Comparison of ENCODE assay signal across 8 mouse cellular contexts in genomic region chr11:60027272-60027671, GRCm38 (mm10). TPM values are rescaled to one million over a fixed set of nuclear protein-coding genes. Genes with fewer than 3 reads are reported as not detected.
A peak's percentile ranks its signal among the peaks of the same experiment; 100 is the strongest.
DNase-seq lines count a peak whose midpoint lies in the region; ATAC-seq and TF ChIP-seq lines count a peak whose summit lies in the region.

No protein-coding gene starts in this region.

- H3K4me3 ChIP-seq in heart, embryonic 11.5 days (ENCODE audit: low read depth, low read length): no peak overlapping the region
- no peak overlapping the region for H3K4me3 ChIP-seq in left cerebral cortex, adult 2 months
- no peak overlapping the region for H3K4me3 ChIP-seq in midbrain, embryonic 14.5 days (replicated peaks; ENCODE audit: low read depth, low read length)

- WGBS in heart, embryonic 11.5 days (ENCODE audit: insufficient replicate concordance): 2% methylated on average over 2 of the region's 2 CpGs
- 4% methylated on average over 2 of the region's 2 CpGs for WGBS in midbrain, embryonic 14.5 days

- H3K27ac ChIP-seq in heart, embryonic 11.5 days (ENCODE audit: low read depth, low read length): no peak overlapping the region
- no peak overlapping the region for H3K27ac ChIP-seq in left cerebral cortex, adult 2 months
- H3K27ac ChIP-seq in midbrain, embryonic 14.5 days (replicated peaks; ENCODE audit: low read depth, low read length): no peak overlapping the region

- DNase-seq in heart, adult 11 months: peak; percentile 92
- peak; percentile 71 for DNase-seq in c-Kit-positive CD71-positive TER-119-positive erythroid progenitor cells, embryonic 14.5 days (ENCODE audit: low spot score)
- DNase-seq in frontal cortex, postnatal 25 days (ENCODE audit: low spot score in 2 of 2): peak; percentile 49 to 72
- DNase-seq in induced T-regulatory cell, adult 2 months (ENCODE audit: low read depth): peak; percentile 91
- DNase-seq in left cerebral cortex, adult 2 months (ENCODE audit: extremely low spot score in 1 of 2, low spot score in 2 of 2): peak; percentile 69 to 84
- DNase-seq in midbrain, embryonic 14.5 days: peak; percentile 84
- DNase-seq in spleen, postnatal 10 days (ENCODE audit: low spot score in 2 of 2): peak; percentile 66 to 87

- H3K9ac ChIP-seq in heart, embryonic 11.5 days (ENCODE audit: low read depth, low read length): no peak overlapping the region
- no peak overlapping the region for H3K9ac ChIP-seq in midbrain, embryonic 14.5 days (replicated peaks; ENCODE audit: low read length)

- peaks cover 23% of the 10 kb centered on the region for H3K4me1 ChIP-seq in heart, embryonic 11.5 days (ENCODE audit: control insufficient read depth, insufficient read depth, low read length)
- H3K4me1 ChIP-seq in midbrain, embryonic 14.5 days (ENCODE audit: control insufficient read depth, insufficient read depth, low read length): no peaks in the 10 kb centered on the region

- H3K36me3 ChIP-seq in heart, embryonic 11.5 days (ENCODE audit: control insufficient read depth, insufficient read depth, low read length): no peaks in the 10 kb centered on the region
- H3K36me3 ChIP-seq in midbrain, embryonic 14.5 days (ENCODE audit: control insufficient read depth, insufficient read depth, low read length): no peaks in the 10 kb centered on the region

- ATAC-seq in heart, embryonic 11.5 days (replicated peaks; ENCODE audit: insufficient number of reproducible peaks, low FRiP score, low TSS enrichment): no peak; the same call in 1 of the 2 replicates
- ATAC-seq in midbrain, embryonic 14.5 days (ENCODE audit: low FRiP score, low TSS enrichment): no peak

- no peaks in the 10 kb centered on the region for H3K27me3 ChIP-seq in heart, embryonic 11.5 days (ENCODE audit: control insufficient read depth, insufficient read depth, low read length)
- no peaks in the 10 kb centered on the region for H3K27me3 ChIP-seq in midbrain, embryonic 14.5 days (ENCODE audit: control insufficient read depth, insufficient read depth, low read length)

- peak; percentile 78 for TF ChIP-seq CTCF in left cerebral cortex, adult 2 months (IDR thresholded peaks at IDR 0.05)

- no peak overlapping the region for H3K4me2 ChIP-seq in heart, embryonic 11.5 days
- no peak overlapping the region for H3K4me2 ChIP-seq in midbrain, embryonic 14.5 days (ENCODE audit: low read length)

- no peaks in the 10 kb centered on the region for H3K9me3 ChIP-seq in heart, embryonic 11.5 days (replicated peaks; ENCODE audit: control insufficient read depth, low read length)
- H3K9me3 ChIP-seq in midbrain, embryonic 14.5 days (ENCODE audit: control insufficient read depth, low read length): no peaks in the 10 kb centered on the region

- intact Hi-C loops in left cerebral cortex, adult 2 months (cut with DNase I): loop anchor here (1.0 kb wide), 2 partner anchors 62 to 147 kb away; no protein-coding TSS in a partner anchor

RNA-seq across cellular contexts. Expression of gene Pemt, which starts 19.0 kb away (rescaled TPM):
- 14.9 and 17.6 TPM in 2 replicates for polyA plus RNA-seq in heart, embryonic 11.5 days (2014; fragmentation: Nextera tagmentation; extraction: Ambion mirVana)
- 1 to 10 TPM; 4.7 to 6.7 TPM for total RNA-seq in left cerebral cortex, adult 2 months (2021)
- 6.0 and 8.3 TPM in 2 replicates for polyA plus RNA-seq in midbrain, embryonic 14.5 days (2014; fragmentation: Nextera tagmentation; extraction: Ambion mirVana)
